Mouse (Mus musculus): Measurements from ENCODE around the gene Rfc4.

The Rfc4 gene

DNA sequence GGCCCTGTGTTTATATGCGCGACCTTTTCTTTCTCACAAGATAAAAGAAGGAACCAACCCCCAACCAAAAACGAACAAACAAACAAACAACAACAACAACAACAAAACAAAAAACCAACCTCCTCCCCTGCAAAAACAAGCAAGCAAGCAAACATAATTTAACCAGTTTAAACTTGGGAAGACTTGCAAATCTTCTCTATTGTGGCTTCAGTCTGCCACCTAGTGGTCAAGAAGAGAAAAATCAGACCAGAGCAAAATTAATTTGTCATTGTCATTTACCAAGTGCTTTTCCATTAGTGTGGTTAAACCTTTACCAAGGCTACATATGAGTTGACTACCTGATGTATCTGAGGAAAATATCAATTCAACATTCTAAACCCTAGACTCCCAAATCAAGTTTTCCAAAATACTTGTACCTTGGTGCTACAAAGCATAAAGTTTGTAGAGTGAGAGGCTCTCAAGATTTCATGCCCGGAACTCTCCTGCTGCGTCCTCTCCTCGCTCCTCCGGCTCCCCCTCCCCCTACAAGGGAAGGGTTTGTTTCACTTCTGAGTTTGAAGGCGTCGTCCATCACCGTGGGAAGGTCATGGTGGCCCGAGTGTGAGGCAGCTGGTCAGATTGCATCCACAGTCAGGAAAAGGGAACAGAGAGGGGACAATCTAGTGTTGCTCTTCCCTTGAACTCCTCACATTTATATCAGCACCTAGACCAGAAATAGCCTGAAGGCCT, 8.0 kb upstream of the Rfc4 start:
- peak in 1 of 2 experiments; percentile 35 for DNase-seq (ENCODE audit: low read depth in 2 of 2, low spot score in 2 of 2)

DNA sequence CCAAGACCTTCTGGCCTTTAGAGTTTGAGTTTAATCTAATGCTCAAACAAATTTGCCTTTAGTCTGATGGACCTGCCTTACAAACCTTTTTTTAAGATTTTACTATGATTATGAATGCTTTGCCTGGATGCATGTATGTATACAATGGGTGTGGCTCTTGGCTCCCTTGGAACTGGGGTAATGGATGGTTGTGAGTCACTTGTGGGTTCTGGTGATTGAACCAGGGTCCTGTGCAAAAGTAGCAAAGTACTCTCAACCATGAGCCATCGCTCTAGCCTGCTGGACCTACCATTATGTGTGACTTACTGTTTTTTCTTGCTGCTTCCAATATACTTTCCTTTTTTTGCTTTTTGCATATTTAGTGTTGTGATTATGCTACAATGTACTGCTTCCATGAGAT, 4.8 kb upstream of the Rfc4 start:
- no peak for DNase-seq (ENCODE audit: low read depth in 2 of 2, low spot score in 2 of 2)

DNA sequence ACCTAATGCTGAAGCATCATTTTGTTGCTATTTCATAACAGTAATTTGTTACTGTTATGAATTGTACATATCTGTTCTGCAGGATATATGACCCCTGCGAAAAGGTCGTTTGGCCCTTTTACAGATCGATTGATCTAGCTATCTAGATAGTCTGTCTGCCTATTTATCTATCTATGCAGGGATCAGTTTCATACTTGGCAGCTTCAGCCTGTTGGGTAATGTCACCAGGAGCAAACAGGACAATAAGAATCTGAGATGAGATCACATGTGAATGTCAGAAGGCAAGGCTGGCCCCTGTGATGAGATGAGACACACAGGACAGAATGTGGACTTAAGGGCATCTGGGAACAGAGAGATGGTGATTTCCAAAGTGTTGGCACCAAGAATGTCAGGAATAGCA, 2.8 kb upstream of the Rfc4 start:
- DNase-seq (ENCODE audit: low read depth in 2 of 2, low spot score in 2 of 2): no peak

DNA sequence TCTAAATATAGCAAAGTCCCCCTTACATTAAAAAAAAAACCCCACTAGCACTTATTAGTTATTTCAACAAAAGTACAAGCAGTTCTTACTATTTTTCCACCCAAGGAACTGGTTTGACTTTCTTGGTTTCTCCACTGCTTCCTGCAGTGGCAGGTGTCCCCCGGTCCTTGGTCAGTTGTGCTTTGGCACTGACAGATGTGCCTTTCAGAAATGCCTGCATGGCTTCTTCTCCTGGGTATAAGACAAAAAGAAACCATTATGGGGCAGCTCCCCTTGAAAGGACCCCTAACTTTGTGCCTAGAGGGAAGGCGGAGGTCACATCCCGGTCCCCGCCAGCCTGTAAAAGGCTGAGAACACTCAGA, 245 bp downstream of the Rfc4 start:
- no peak for DNase-seq (ENCODE audit: low read depth in 2 of 2, low spot score in 2 of 2)

DNA sequence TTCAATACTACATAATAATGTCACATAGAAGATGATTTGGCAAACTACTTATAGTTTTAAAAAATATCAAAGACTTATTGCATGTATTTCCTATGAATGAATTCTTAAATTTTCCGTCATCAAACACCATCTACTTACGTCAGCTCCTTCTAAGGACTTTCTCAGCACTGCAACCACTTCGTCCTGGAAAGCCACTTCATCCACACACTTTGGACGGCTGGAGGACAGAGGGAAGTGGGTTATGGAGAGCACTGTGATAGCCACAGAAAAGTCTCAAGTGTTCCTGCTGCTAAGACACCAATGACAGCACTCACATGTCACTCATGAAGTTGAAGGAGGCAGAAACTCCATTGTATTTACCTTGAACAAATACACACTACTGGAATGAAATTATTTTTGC, 3.1 kb downstream of the Rfc4 start:
- no peak for DNase-seq (ENCODE audit: low read depth in 2 of 2, low spot score in 2 of 2)

DNA sequence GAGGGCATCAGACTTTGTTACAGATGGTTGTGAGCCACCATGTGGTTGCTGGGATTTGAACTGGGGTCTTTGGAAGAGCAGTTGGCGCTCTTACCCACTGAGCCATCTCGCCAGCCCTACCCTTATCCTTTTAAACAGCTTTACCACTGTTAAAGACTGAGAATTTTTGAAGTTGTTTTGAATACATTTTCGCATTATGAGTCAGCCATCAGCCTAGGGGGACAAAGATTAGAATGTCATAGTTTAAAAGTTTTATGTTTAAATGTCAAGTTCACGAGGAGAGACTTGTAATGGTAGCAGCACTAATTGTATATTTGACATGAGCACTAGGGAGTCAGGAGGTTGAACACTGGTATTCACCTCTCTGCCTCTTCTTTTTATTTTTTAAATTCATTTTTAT, 4.4 kb downstream of the Rfc4 start:
- no peak for DNase-seq (ENCODE audit: low read depth in 2 of 2, low spot score in 2 of 2)

DNA sequence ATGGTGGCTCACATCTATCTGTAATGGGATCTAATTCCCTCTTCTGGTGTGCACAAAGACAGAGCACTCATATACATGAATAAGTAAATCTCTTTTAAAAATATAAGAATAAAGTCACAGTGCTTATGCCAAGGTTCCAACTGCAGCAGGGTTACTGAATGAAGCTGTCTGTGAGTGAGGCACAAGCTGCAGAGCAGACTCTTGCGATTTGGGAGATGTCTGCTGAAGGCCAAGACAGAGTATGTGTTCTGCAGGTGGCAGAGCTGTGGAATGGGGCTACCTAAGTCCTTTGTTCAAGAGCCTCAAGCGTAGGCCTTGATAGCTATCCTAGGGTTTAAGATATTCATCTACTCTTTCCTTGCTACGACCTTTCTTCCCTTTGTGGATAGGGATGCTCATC, 5.1 kb downstream of the Rfc4 start:
- no peak for DNase-seq (ENCODE audit: low read depth in 2 of 2, low spot score in 2 of 2)

DNA sequence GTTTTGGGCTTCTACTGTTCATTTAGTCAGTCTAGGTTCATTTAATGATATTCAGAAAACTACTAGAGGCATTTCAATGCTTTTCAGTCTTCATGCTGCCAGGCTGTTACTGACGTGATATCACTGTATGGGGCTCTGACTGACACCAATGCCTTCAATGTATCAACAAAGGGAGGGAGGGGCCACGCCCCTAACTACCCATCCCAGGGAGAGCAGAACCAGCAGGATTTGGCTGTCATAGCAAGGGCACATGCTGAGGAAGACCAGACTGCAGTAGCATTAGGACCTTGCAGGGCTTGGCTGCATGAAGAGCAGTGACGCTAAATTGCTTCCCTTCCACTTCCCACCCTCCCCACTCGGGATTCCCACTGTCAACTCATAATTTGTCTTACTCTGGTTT, 10.4 kb downstream of the Rfc4 start:
- DNase-seq (ENCODE audit: low read depth in 2 of 2, low spot score in 2 of 2): no peak

DNA sequence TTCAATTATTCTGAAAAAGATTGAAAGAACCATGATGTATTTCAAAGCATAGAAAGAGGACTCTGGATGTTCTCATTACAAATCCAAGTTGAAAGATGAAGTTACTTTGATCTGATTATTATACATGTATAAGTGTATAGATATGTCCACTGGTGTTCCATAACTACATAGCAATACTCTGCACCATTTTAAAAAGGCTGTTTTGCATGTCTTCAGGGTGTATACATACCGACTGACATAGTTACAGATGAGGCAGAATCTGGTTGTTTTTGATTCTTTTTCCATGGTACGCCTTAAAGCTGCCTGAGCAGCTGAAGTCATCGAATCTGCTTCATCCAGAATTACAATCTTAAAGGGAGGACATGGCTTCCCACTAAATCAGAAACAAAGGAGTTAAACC, 12.1 kb downstream of the Rfc4 start:
- DNase-seq (ENCODE audit: low read depth in 2 of 2, low spot score in 2 of 2): no peak

DNA sequence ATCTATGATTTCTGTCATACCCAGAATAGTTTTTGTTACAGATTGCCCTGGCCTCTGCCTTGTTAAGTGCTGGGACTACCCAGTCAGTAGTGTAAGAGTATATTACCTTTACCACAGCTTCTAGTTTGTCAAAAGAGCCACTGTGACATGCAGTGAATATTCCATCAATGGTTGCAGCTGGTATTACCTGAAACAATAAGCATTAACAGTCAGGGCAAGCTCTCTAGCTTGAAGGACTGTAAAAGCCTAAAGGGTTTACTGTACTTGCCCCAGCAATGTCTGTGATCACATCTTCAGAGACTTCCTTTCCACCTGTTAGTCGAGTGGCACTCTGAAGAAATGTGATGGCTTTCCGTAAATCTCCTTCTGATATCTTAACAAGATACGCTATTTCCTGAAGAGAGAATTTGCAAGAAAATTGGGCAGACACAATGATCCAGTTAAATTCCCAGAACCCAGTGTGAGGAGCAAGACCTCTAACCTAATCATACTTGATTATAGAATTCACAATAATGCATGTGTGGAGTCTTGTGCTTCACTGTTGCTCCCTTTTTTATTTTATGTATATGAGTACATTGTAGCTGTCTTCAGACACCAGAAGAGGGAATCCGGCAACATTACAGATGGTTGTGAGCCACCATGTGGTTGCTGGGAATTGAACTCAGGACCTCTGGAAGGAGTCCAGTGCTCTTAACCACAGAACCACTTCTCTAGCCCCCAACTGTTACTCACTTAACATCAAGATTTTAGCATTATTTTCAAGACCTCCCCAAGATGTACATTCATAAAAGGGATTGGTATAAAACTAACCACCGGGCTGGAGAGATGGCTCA, 13.0 kb downstream of the Rfc4 start:
- DNase-seq (ENCODE audit: low read depth in 2 of 2, low spot score in 2 of 2): no peak

DNA sequence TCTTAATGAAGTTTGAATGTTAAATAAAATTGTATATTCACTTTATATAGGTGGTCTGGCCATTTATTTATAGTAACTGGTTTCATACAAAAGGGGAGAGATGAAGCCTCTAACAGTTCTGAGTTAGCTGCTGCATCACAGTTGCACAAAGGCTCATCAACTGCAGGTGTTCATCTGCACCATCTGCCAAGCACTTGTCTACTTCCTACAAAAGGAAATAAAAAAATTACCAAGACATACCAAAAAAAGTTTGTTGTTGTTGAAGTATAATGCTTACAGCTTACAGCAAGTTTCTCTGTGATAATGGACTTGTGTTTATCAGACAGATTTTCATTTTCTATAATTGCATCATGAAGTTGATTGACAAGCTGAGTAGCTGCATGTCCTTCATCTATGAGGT, 13.6 kb downstream of the Rfc4 start:
- DNase-seq (ENCODE audit: low read depth in 2 of 2, low spot score in 2 of 2): no peak

DNA sequence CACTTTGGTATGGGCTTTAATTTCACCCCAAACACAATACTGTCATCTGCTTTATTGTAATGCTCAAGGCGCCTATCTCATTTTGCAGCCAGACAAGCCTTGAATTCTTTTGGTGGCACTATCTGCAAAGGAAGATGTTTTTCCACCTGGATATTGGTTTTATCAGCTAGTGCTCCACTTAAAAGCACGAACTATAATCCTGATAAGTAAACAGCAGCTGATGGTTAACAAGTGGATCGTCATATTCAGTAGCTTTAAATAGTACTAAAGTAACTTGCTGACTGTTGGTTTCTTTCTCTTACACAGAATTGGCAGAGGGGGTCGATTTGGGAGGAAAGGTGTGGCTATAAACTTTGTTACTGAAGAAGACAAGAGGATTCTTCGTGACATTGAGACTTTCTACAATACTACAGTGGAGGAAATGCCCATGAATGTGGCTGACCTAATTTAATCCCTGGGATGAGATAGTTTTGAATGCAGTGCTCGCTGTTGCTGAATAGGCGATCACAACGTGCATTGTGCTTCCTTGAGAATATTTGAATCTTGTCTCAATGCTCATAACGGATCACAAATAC, 14.6 kb downstream of the Rfc4 start:
- no peak for DNase-seq (ENCODE audit: low read depth in 2 of 2, low spot score in 2 of 2)

DNA sequence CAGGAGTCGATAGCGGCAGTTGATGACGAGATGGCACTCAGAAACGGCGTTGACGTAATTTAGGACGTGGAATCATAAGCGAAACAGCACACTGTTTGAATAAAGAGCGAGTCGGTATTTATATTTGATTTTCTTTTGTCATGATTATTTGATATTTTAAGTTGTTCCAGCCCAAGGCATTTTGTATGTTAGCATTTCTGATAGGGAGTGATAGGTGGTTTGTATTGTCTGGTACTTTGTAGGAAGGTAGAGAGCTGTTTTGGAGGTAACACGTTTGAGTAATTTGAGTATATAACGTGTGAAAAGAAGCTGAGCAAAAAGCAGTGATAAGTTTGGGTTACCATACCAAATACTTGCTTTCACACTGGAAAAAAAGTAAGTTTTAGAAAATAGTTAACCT, 15.2 kb downstream of the Rfc4 start:
- DNase-seq (ENCODE audit: low read depth in 2 of 2, low spot score in 2 of 2): no peak

DNA sequence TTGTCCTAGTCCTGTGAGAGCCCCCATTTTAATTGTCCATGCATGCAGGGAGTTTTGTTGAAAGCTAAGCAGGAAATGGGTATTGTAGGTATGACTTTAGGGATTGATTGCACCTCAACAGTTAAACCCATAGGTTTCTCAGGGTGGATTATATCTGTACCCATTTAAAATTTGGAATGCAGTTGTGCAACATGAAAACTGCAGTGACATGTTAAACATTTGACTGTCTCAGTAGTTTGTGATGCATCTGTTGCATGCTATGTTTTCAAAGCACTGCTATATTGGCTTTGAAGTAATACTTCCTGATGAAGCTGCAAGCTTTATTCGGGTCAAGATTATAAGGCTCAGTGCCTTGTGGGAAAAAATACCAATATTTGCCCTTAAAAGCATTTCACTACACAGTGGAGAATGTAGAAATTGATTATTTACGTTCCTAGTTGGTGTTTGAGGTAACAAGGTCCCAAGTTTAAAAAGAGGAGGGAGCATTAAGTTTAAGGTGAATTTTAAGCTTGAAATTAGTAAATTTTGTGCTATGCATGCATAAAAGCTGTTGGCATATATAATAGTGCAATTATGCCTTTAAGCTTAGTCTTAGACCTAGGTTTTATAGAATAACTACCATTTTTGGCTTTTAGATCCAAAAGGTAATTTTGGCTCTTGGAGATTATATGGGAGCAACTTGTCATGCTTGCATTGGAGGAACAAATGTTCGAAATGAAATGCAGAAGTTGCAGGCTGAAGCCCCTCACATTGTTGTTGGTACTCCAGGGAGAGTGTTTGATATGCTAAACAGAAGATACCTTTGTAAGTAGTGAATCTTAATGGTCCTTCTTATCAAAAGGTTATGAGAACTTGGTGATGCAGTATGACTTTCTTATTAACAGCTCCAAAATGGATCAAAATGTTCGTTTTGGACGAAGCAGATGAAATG, 17.9 kb downstream of the Rfc4 start:
- DNase-seq (ENCODE audit: low read depth in 2 of 2, low spot score in 2 of 2): no peak

DNA sequence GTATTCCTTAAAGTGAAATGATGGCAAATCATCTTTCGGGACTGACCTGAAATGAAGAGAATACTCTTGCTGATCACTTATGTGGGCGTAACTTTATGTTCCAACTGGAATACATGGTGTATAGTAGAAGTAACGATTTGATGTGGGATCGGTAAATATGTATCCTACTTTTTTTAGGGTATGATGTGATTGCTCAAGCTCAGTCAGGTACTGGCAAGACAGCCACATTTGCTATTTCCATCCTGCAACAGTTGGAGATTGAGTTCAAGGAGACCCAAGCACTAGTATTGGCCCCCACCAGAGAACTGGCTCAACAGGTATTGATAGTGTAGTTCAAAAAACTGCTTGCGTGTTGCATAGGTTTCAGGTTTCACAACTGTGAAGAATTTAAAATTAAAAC, 18.6 kb downstream of the Rfc4 start:
- DNase-seq (ENCODE audit: low read depth in 2 of 2, low spot score in 2 of 2): no peak

DNA sequence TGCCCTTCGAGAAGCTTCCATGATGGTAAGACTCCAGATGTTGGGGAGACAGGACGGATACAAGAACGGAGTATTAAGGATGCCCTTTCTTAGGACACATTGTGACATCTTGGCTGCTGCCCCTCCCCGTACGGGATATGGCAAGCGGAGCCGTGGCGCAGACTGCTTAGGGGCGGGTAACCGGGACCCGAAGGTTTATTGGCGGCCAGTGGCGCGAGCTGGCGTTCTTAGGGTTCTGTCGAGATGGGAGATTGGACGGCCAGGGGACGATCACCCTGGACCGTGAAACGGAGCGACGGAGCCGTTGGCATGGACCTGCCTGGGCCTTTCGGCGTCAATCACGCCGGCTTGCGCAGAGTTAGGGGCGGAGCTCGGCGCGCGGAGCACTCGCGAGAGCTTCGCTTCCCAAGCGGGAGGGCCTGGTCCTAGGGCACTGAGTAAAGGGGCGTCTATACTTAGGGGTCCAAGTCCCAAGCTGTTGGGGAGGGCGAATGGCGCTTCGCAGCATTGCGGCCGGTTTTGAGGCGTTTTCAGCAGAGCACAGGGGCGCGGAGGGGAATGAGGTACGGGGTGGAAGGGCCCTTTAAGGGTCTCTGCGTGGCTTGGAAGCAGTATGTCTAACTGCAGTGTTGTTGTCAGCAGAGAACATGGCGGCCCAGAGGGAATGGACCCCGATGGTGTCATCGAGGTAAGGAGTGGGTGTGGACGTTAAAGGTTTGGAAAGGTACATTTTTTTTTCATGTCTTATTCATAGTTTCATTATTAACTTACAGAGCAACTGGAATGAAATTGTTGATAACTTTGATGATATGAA, 19.4 kb downstream of the Rfc4 start:
- DNase-seq (ENCODE audit: low read depth in 2 of 2, low spot score in 2 of 2): peak; percentile 65 to 77

DNA sequence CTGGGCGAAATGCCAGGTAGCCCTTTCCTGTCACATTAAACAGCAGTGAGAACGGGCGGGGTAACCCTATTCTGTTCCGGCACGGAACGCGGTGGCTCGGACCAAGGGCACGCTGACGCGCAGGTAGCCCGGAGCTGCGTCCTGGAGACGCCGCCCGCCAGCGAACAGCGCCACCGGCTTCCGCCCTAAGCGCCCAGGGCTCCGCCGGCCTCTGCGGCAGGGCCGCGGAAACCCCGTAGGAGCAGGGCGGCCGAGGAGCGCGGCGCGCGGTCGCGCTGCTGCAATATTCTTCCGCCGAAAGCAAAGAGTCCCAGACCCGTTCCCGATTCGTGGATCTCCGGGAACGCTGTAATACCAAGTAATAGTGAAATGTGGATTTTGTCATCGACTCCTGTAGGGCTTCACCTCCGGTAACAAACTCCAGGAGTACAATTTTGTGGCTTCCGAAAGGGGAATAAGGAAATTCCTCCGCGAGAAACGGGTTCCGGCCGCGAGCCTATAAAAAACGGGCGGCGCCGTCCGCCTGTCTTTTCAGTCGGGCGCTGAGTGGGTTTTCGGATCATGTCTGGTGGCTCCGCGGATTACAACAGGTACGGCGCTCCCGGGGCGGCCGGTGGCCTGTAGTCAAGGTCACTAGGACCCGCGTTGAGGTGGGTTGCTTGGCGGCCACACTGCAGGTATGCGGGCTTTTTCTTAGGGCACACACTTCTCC, 20.1 kb downstream of the Rfc4 start, which contains the start of gene Eif4a2:
Gene Eif4a2 (plus strand): TSS at position 214 of the 712 bp plus-strand sequence.
- DNase-seq (ENCODE audit: low read depth in 2 of 2, low spot score in 2 of 2): peak; percentile 90 to 92

DNA sequence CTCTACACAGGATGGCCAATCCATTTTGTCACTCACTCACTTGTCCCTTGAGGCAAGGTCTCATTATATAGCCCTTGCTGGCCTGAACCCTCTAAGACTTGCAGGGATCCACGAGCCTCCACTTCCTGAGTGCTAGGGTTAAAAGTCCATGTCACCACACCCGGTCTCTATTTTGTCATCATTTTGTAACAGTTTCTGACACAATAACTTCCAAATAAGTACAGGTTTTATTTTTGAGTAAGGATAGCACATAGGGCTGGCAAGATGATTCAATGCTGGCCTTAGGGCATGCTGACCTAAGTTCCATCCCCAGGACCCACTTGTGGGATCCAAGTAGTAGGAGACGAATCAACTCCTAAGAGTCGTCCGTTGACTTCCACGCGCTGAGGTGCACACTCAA, 21.4 kb downstream of the Rfc4 start:
- DNase-seq (ENCODE audit: low read depth in 2 of 2, low spot score in 2 of 2): no peak

DNA sequence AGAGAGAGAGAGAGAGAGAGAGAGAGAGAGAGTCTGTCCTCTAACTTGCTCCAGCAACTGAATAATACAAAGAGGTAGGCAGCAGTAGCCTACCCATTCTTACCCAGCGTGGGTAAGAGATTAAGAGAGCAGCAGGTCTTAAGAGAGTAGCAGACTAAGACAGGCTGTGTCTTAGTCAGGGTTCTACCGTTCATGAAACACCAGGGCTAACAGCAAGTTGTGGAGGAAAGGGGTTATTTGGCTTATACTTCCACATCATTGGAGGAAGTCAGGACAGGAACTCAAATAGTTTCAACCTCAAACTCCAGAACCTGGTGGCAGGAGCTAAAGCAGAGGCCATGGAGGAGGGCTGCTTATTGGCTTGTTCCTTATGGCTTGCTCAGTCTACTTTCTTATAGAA, 23.7 kb downstream of the Rfc4 start:
- no peak for DNase-seq (ENCODE audit: low read depth in 2 of 2, low spot score in 2 of 2)
